Mouse (Mus musculus): ENCODE measurements at regions not wholly inside any gene's neighbourhood (a gene's known extent, or its start where the extent isn't known, plus 50 kb on each side); places are given as distances from the start of the nearest gene placed in this dataset.

DNA sequence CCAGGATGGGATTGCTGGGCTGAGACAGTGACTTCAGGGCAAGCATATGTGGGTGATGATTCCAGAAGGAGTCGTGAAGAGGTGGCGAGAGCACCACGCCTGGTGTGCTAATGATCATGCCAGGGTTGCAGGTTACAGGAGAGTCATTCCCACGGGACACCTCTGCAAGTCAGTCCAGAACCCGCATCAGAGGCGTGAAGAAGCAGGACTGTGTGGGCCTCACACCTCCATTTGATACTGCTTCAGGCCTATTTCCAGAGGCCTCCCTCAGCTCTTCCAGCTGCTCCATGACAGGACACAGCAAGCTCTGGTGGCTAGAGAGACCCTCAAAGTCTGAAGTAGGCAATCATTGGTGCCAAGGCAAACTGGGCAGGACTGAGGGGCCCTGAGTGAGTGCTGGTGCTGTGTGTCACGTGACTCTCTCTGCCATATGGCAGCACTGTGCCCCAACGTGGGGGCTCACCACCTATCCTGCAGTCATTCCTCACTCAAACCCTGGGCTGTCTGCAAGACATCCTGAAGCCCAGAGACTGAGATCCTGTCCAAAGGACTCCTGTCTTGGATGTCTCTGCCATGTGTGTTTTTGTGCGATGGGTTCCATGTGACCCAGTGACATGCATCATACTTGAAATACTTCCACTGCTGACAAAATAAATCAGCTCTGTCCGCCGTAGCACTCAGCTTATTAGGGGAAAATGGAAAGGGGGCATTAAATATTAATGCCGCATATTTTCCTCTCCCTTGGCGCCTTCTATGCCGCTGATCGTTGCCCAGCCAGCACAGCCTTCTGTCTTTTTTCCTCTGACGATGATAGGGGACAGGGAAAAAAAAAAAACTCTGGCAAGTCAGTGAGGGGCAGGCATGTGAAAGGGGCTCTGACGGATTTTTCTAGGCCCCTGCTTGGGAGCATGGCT, 247.6 kb upstream of the Habp2 start:
- no peak for DNase-seq (ENCODE audit: low spot score in 2 of 2)

DNA sequence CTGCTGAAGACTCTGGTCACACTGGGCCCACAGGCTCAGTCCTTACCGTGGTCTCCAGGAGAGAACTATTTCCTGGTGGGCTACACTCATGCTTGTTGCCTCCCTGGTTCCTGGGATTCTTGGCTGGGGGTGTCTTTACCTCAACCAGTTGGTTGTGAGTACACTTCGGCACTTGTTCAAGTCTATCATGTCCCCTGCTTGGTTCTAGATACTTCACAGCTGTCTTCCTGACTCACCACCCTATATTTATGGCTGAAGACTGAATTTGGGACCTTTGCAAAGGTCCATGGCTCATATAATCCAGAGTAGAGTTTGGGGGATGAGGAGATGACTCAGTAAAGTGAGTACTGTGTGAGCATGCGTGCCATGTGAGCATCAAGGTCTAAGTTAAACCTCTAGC, 245.0 kb upstream of the Habp2 start:
- no peak for DNase-seq (ENCODE audit: low spot score in 2 of 2)

DNA sequence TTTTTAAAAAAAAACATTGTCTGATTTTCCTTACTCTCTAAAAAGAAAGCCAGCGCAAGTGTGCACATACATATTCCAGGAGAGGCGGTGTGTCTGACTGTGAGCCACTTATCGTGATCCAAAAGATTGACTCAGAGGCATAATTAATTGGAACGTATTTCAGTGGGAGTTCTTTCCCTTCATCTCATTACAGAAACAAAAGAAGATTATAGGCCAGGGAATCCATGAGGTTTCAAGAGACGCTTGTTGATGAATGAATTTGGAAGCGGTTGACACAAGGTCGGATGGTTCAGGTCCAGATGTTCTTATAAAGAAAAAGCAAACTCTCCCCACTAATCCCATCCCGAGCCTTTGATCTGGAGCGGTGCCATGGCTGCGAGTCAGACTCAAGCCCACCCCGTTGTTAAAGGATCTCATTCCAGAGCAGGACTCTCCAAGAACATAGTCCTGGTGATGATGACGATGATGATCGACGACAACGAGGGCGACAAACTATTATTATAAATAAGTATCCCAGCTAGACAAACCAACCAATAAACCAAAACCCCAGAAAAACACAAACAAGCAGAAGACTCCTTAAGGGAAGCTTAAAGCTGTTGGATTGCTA, 240.1 kb upstream of the Habp2 start:
- DNase-seq (ENCODE audit: low spot score in 2 of 2): no peak

DNA sequence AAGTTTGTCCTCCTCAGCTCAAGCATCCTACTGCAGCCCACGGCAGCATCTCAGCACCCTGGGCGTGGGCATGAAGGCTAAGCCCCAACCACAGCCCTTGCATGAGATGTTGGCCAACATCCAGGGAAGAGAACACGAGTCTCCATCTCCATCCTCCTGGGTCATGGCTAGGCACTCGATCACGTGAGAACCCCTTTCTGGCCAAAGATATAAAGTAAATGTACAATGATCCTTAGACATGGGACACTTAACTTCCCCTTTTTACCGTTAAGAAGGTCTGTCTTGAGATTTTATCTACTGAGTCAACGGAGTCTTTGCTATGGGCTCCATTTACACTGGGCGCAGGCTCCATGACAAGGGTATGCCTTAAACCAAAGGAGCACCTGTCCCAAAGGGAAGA, 232.8 kb upstream of the Habp2 start:
- DNase-seq (ENCODE audit: low spot score in 2 of 2): no peak

DNA sequence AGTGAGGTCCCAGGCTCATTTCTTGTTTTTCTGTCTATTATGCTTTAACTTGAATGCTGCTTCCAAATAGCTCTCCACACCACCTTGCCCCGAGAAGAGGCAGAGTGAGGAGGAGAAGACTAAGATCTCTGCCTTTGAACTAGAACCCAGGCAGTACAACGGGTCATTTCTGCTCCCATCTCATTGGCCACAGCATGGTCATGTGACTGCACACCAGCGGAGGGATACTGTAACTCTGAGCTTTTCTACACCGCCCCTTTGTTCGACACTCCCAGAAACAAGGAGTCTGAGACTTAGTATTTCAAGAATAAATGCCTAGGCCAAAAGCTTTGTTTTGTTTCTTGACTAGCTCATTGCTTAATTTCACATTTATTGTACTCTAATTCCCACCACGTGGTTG, 230.5 kb upstream of the Habp2 start:
- DNase-seq (ENCODE audit: low spot score in 2 of 2): no peak

DNA sequence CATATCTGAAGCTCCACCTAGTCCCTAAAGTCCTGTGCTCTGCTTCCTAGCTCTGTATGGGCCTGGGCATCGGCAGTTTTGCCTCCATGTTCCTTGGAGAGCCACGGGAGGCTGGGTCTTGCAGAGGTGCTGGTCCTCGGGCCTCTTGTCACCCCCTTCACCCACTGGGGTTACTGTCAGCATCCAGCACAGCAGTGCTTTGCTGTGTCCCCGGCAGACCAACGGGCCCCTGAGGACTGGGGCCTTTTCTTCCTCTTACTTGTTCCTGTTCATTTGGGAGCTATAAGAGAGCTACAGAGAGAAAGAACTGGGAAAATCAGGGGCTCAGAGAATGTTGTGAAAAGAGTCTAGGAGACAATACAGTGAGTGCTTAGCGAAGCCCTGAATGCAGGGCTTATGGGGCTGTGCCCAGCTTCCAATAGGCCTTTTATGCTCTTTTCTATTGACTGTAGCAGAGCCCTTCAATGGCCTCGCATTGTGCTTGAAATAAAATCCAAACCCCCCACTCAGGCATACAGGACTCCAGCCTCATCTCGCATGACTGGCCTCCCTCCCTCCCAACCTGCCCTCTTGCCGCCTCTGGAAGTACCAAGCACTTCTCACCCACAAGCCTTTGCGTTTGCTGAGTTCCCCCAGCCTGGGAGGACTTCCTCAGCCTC, 224.9 kb upstream of the Habp2 start:
- DNase-seq (ENCODE audit: low spot score in 2 of 2): peak in 1 of 2 experiments; percentile 4

DNA sequence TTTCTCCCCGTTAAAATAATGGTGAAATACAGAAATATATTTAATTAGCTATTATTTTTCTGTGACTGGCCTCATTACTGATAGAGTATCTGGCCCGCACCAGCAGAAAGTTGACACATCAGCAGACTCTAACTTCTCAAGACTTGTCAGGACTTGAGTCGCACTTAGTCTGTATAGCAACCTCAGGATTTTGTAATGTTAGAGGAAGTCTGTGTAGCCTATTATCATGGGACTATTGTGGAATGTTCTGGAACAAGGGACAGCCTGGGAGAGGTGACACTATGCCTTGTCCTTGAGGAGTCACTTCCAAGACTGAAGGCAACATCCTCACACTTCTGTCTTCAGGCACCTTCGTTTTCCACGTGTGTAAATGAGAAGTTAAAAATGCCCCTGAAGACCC, 223.8 kb upstream of the Habp2 start:
- DNase-seq (ENCODE audit: low spot score in 2 of 2): no peak

DNA sequence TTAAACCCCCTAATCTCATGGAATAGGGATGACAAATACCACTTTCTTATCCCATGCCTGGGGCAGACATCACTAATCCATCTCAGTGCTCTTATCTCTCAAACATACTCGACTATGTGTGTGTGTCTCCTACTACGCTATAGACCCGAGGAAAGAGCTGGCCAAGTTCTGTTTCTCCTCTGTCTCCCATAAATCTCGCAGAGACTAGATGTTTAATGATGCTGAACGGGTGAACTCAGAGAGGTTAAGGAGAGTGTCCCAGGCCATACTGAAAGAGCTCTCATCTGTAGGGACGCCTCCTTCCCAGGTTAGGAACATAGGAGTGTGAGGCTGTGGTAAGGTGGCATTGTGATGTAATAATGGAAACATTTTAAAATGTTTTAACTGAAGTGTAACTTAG, 221.2 kb upstream of the Habp2 start:
- no peak for DNase-seq (ENCODE audit: low spot score in 2 of 2)

DNA sequence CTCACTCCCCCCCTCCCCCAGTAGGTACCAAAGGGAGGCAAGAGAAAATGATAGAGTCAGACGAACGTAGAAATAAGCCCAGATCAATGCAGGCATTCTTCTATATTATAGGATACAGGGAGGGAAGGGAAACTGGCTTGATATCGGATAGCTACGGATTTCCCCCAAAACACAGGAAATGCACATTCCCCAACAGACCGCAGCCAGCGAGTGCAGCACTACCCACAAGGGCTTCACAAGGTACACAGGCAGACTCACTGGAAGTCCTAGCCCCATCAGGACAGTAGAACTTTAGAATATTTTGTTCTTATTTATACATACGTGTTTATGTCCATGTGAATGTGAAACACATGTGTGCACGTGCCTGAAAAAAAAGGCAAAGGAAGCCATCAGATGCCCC, 218.8 kb upstream of the Habp2 start:
- DNase-seq (ENCODE audit: low spot score in 2 of 2): no peak

DNA sequence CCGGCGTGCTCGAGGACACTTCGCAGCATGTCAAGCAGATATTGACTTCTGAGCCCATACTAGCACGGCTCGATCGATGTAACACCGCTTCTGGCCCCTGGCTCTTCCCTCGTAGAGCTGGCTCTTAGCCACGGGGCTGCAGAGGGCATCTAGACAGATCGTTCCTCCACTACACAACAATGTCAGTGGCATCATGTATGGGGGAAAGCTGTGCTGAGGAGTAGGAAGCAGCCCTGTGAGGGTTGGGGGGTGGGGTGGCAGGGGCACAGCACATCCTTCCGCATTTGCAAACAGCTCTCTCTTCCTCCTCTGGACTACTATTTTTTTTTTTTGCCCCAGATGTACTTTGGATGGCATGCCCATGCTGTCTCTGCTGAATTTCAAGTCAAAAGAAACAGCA, 218.1 kb upstream of the Habp2 start:
- DNase-seq (ENCODE audit: low spot score in 2 of 2): no peak

DNA sequence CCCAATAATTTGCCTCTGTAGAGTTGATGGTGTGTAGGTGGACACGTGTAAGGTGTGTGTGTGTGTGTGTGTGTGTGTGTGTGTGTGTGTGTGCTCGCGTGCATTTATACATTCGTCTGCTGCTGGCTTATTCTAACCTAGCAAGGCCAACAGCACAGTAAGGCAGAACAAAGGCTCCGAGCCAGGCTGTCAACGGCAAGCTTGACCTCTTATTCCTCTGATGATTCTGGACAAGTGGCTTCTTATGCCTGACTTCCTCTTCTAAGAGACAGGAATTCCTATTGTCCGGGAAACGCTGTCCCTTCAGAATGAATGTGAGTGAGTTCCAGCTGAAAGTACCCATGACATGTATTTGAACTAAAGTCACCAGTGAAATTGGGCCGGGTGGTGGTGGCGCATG, 217.7 kb upstream of the Habp2 start:
- DNase-seq (ENCODE audit: low spot score in 2 of 2): no peak

DNA sequence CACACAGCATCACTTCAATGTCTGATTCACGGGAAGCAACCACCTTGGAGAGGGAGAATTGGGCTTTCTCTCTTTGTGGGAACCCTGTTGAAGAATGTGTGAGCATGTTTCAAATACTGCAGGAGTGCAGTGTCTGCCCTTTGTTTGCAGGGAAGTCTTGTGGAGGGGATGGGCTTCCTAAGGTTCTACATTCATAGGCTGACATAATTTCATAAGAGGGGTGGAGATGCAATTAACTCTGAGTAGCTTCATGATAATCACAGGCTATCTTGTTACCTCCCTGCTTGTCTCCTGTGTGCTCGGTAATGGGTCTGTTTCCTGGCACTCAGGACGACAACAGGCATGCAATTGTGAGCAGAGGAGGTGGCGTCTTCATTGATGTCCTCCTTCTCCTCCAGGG, 215.6 kb upstream of the Habp2 start:
- DNase-seq (ENCODE audit: low spot score in 2 of 2): no peak

DNA sequence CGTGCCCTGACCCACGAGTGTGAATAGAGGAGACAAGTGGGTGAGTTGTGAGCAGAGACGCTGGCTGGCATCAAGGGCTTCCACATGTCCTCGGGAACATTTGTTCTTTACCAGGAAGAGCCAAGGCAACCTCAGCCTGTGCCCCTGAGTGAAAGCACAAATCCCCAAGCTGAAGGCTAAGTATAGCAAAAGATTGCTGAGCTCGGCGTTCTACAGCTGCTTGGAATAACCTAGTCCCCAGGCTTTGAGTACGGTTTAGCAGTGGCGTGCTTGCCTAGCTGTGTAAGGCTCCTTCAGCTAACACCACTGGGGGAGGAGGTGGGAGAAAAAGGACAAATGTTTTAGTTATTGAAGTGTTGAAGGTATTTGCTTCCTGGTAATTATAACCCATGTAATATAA, 210.8 kb upstream of the Habp2 start:
- DNase-seq (ENCODE audit: low spot score in 2 of 2): no peak

DNA sequence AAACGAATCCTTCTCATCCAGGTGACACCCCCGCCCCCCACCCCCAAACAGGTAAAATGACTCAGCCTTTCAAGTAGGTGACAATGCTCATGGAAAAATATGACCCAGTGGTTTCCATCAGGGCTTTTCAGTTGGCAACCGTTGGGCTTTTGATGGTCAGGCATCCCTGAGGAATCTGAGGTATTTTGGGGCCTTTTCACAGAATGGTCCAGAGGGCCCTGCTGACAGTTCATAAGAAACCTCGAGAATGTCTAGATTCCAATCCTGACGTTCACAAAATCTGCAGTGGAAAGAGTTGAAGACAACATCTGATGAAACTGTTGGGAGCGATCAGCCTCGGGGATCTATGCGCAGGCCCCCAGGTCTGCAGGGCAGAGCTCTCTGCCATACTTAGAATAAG, 209.4 kb upstream of the Habp2 start:
- no peak for DNase-seq (ENCODE audit: low spot score in 2 of 2)

DNA sequence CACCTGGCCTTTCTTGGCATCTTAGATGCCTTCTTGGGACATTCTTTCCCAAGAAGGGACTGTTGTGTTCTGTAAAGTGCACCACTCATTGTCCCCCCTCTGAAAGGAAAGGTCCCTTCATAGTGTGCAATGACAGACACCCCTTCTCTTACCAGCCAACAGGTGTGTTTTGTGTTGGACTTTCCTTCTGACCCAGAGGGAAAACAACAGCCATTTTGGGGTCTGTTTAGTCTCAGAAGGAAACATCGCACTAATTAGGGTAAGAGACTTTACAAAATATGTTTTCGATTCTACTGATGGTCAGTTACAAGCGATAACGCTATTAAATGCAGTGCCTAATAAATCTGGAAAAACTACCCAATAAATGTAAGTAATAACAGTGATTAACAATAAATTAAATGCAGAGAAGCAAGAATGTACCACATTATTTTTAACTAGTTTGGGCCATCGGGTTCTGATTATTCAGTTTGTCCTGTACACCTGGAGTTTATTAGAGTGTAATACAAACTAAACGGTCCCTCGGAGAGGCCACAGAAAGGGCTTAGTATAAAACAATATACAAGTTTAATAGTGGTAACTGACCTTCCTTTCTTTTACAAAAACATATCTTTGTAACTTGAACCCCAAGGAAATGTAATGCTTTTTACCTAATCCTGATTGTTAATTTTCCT, 200.4 kb upstream of the Habp2 start:
- no peak for DNase-seq (ENCODE audit: low spot score in 2 of 2)

DNA sequence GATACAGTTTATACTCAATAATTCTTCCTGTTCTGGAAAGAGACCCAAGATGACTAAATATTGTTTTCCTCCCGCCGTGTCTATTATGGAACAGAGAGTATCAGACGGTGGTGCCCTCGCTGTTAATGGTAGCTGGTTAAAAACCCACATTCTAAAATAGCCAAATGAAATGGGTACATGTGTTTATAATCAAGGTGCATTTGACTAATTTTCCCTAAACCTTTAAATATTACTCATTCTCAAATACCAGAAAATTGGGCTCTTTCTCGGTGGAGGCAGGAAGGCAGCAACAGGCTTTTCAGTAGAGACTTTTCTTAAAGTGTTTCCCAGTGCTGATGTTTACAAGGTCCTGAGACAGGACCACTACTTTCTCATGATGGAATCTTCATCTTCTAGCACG, 199.8 kb upstream of the Habp2 start:
- no peak for DNase-seq (ENCODE audit: low spot score in 2 of 2)

DNA sequence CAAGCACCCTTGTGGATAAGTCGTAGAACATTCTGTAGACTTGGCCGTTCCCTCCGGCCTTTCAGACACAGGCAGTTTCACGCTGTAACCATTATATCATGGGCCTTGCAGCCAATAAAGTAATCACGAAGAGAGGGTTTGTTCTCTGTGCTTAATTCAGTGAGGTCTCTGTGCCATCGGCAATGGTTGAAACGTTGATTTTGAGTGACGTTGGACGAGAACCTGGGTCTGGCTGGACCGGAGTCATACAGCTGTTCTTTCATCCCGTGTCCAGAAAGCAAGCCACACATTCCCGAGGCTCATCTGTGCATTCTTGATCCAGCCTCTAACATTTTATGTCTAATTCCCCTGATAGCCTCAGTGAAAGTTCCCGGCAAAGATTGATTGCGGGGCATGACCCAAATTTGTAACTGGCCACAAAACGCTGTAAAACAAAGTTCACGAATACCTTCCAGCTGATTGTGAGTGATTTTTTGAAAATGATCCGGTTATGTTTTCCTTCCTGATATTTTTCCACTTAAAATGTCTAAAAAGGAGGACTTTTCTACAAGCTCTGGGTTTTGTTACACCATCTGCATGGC, 197.1 kb upstream of the Habp2 start:
- DNase-seq (ENCODE audit: low spot score in 2 of 2): no peak

DNA sequence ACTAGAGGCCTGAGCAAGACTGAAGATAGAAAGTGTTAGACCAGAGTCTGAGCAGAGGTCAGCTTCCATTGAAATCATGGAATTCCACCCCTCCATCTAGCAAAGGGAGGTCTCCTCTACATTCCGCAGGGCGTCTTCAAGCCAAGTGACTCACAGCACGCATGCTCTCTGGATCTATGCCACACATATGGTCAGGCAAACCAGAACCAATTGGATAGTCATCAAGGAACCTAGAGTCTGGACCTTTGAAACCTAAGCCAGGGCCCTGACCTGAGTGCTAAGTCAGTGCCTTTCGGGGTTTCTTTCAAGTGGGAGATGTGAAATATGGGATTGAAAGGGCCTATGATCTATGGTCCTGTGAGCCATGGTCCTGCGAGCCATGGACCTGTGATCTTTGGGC, 195.4 kb upstream of the Habp2 start:
- DNase-seq (ENCODE audit: low spot score in 2 of 2): no peak

DNA sequence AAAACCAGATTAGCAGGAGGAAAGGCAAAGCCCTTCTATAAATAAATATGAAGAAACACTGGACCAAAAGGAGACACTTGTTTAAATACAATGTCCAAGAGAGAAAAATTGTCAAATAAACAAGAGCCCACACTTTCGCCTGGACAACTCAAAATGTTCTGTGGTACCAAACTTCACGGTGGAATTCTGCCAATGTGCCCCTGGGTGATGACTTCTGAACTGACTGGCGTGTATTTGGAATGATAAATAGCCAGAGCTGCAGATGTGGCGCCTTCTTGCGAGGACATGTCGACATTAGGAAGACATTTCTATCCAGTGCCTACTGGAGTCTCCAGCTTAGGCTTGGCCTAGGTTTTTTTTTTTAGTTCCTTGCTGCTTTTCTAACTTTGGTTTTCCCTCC, 191.1 kb upstream of the Habp2 start:
- no peak for DNase-seq (ENCODE audit: low spot score in 2 of 2)

DNA sequence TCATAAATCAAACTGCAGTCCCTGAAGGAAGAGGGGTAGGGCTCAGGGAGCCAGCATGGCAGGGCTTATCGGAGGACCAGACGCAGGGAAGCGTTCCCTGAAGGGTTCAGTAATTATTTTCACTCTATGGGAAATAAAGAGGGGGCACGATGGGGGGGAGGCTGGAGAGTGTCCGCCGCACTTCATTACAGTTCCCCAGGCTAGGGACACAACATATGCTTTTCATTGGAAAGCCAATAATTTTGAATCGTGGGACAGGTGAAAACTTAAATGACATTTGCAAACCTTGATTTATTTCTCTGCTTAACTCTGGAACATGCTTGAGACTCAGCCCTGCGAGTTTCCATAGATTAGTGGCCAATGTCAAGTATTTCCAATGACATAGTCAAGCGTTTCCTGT, 187.2 kb upstream of the Habp2 start:
- no peak for DNase-seq (ENCODE audit: low spot score in 2 of 2)

DNA sequence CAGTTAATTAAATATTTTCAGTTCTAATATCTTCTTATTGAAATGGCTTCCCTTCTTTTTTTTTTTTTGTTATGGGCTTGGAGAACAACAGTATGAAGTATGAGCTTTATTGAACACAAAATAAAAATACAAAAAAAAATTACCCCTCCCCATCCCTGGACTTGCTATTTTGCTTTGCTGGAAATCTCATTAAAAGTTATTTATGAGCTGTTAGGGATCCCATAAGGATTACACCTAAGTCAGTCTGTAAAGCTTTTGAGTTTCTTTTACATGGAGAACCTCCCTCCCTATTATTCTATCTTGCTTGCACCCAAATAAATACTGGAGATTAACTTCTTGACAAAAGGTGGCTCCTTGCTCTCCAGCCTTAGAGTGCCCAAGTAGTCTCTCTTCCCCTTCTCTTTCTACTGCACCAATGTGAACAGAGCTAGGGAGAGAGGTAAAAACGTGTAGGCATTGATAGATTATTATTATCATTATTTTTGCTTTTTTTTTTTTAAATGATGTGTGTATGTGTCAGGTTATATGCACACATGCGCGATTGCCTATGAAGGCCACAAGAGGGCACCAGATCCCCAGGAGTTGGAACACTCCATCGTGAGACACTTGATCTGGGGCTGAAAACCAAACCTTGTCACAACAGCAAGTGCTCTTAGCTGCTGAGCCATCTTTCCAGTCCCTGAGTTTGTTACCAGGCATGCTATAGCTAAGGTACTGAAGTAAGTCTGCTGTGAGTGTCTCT, 186.6 kb upstream of the Habp2 start:
- DNase-seq (ENCODE audit: low spot score in 2 of 2): no peak

Data from left cerebral cortex, adult 9 months (tissue).